Mouse (Mus musculus): ENCODE data around the gene Traf3ip2. TPM values are rescaled to one million over a fixed set of nuclear protein-coding genes. Genes with fewer than 3 reads are reported as not detected.

The Traf3ip2 gene
- 6.7 and 8.0 TPM in 2 replicates for polyA plus RNA-seq (2015; fragmentation: Nextera tagmentation; extraction: Ambion mirVana)

DNA sequence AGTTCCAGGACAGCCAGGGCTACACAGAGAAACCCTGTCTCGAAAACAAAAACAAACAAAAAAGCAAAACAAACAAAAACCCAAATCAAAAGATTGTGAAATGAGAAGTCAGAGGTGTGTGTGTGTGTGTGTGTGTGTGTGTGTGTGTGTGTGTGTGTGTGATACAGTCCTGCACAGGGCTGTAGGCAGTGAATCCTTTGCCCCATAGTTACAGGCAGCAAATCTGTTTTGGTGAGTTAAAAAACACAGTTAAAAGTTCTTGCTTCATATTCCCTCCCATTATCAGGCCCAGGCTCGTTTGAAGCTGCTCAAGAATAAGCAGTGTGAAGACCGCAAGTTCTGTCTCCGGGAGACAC, at the start of gene Traf3ip2:
Gene Traf3ip2 (plus strand): TSS at position 302 of the 356 bp plus-strand sequence.
- no peak within 1 kb of the TSS; the same call in 1 of the 2 replicates for H3K27ac ChIP-seq (ENCODE audit: low read depth, low read length)
- H3K4me2 ChIP-seq (ENCODE audit: low read length), result peak within 1 kb of the TSS; percentile 35
- peak within 1 kb of the TSS; percentile 24; the same call in 1 of the 2 replicates for H3K9ac ChIP-seq (ENCODE audit: low read depth, low read length)
- no peak for ATAC-seq
- H3K36me3 ChIP-seq (ENCODE audit: control insufficient read depth, insufficient read depth, low read length), result no peaks in the 10 kb centered on the region
- H3K4me1 ChIP-seq (ENCODE audit: control insufficient read depth, insufficient read depth, low read depth, low read length), result peaks cover 14% of the 10 kb centered on the region
- WGBS, result 43% methylated on average over 4 of the region's 4 CpGs
- no peaks in the 10 kb centered on the region for H3K27me3 ChIP-seq (replicated peaks; ENCODE audit: control insufficient read depth, insufficient read depth, low read length)
- peak within 1 kb of the TSS; percentile 11 for H3K4me3 ChIP-seq (ENCODE audit: low read length)
- H3K9me3 ChIP-seq (ENCODE audit: control insufficient read depth, low read length), result no peaks in the 10 kb centered on the region

- Histone ChIP-seq H3K4me2 (ENCODE audit: low read length) (no peak overlapping the region), H3K27ac (ENCODE audit: low read depth, low read length) (no peak overlapping the region), H3K4me1 (ENCODE audit: control insufficient read depth, insufficient read depth, low read depth, low read length) (peaks cover 7% of the 10 kb centered on the region), H3K9ac (ENCODE audit: low read depth, low read length) (peak overlapping the region; percentile 18; the same call in 1 of the 2 replicates), H3K9me3 (ENCODE audit: control insufficient read depth, low read length) (no peaks in the 10 kb centered on the region), H3K27me3 (replicated peaks; ENCODE audit: control insufficient read depth, insufficient read depth, low read length) (no peaks in the 10 kb centered on the region), H3K4me3 (ENCODE audit: low read length) (no peak overlapping the region), H3K36me3 (ENCODE audit: control insufficient read depth, insufficient read depth, low read length) (peaks cover 8% of the 10 kb centered on the region; the same call in 1 of the 2 replicates)
- 52% methylated on average over 24 of the region's 24 CpGs for WGBS
- ATAC-seq, result no peak
Measured at GRCm38 (mm10) chr10:39563552-39564223, 49.0 kb upstream of the Traf3ip2 start.

GRCm38 (mm10) chr10:39566901-39567300, 45.8 kb upstream of the Traf3ip2 start:
- WGBS, result 73% methylated on average over 12 of the region's 12 CpGs
- H3K36me3 ChIP-seq (ENCODE audit: control insufficient read depth, insufficient read depth, low read length), result peaks cover 8% of the 10 kb centered on the region; the same call in 1 of the 2 replicates
- no peak for ATAC-seq

GRCm38 (mm10) chr10:39568991-39569390, 43.7 kb upstream of the Traf3ip2 start:
- Histone ChIP-seq H3K9me3 (ENCODE audit: control insufficient read depth, low read length) (no peaks in the 10 kb centered on the region), H3K27me3 (replicated peaks; ENCODE audit: control insufficient read depth, insufficient read depth, low read length) (no peaks in the 10 kb centered on the region), H3K27ac (ENCODE audit: low read depth, low read length) (no peak overlapping the region), H3K4me3 (ENCODE audit: low read length) (no peak overlapping the region), H3K4me1 (ENCODE audit: control insufficient read depth, insufficient read depth, low read depth, low read length) (peaks cover 24% of the 10 kb centered on the region), H3K36me3 (ENCODE audit: control insufficient read depth, insufficient read depth, low read length) (peaks cover 6% of the 10 kb centered on the region; the same call in 1 of the 2 replicates), H3K4me2 (ENCODE audit: low read length) (no peak overlapping the region), H3K9ac (ENCODE audit: low read depth, low read length) (no peak overlapping the region)
- ATAC-seq, result no peak
- WGBS, result 87% methylated on average over 4 of the region's 4 CpGs

More at GRCm38 (mm10) chr10:39566901-39567300, 45.8 kb upstream of the Traf3ip2 start:
- no peak overlapping the region for H3K9ac ChIP-seq (ENCODE audit: low read depth, low read length)
- no peaks in the 10 kb centered on the region for H3K9me3 ChIP-seq (ENCODE audit: control insufficient read depth, low read length)
- H3K4me3 ChIP-seq (ENCODE audit: low read length), result no peak overlapping the region
- H3K27me3 ChIP-seq (replicated peaks; ENCODE audit: control insufficient read depth, insufficient read depth, low read length), result no peaks in the 10 kb centered on the region
- no peak overlapping the region for H3K4me2 ChIP-seq (ENCODE audit: low read length)
- no peak overlapping the region for H3K27ac ChIP-seq (ENCODE audit: low read depth, low read length)
- H3K4me1 ChIP-seq (ENCODE audit: control insufficient read depth, insufficient read depth, low read depth, low read length), result peaks cover 15% of the 10 kb centered on the region

GRCm38 (mm10) chr10:39571011-39571410, 41.7 kb upstream of the Traf3ip2 start:
- Histone ChIP-seq H3K4me3 (ENCODE audit: low read length) (no peak overlapping the region), H3K27ac (ENCODE audit: low read depth, low read length) (peak overlapping the region; percentile 61), H3K4me1 (ENCODE audit: control insufficient read depth, insufficient read depth, low read depth, low read length) (peaks cover 24% of the 10 kb centered on the region), H3K4me2 (ENCODE audit: low read length) (no peak overlapping the region), H3K36me3 (ENCODE audit: control insufficient read depth, insufficient read depth, low read length) (0 out of 2 replicates have a peak, but pooled peaks cover 2% of the 10 kb centered on the region), H3K9me3 (ENCODE audit: control insufficient read depth, low read length) (no peaks in the 10 kb centered on the region), H3K27me3 (replicated peaks; ENCODE audit: control insufficient read depth, insufficient read depth, low read length) (no peaks in the 10 kb centered on the region), H3K9ac (ENCODE audit: low read depth, low read length) (no peak overlapping the region)
- peak; percentile 46 for ATAC-seq
- WGBS, result 34% methylated on average over 7 of the region's 7 CpGs

- Histone ChIP-seq H3K4me2 (ENCODE audit: low read length) (no peak overlapping the region), H3K9ac (ENCODE audit: low read depth, low read length) (peak overlapping the region; percentile 22), H3K27me3 (replicated peaks; ENCODE audit: control insufficient read depth, insufficient read depth, low read length) (no peaks in the 10 kb centered on the region), H3K9me3 (ENCODE audit: control insufficient read depth, low read length) (no peaks in the 10 kb centered on the region), H3K27ac (ENCODE audit: low read depth, low read length) (peak overlapping the region; percentile 61), H3K4me1 (ENCODE audit: control insufficient read depth, insufficient read depth, low read depth, low read length) (peaks cover 24% of the 10 kb centered on the region), H3K4me3 (ENCODE audit: low read length) (no peak overlapping the region), H3K36me3 (ENCODE audit: control insufficient read depth, insufficient read depth, low read length) (no peaks in the 10 kb centered on the region)
- WGBS, result 34% methylated on average over 9 of the region's 9 CpGs
- ATAC-seq, result peak; percentile 37
Measured at GRCm38 (mm10) chr10:39572050-39572671, 40.6 kb upstream of the Traf3ip2 start.

GRCm38 (mm10) chr10:39572672-39573051, 40.1 kb upstream of the Traf3ip2 start:
- H3K27ac ChIP-seq (ENCODE audit: low read depth, low read length), result peak overlapping the region; percentile 61
- 33% methylated on average over 6 of the region's 6 CpGs for WGBS
- H3K36me3 ChIP-seq (ENCODE audit: control insufficient read depth, insufficient read depth, low read length), result no peaks in the 10 kb centered on the region
- H3K9ac ChIP-seq (ENCODE audit: low read depth, low read length), result no peak overlapping the region
- H3K4me3 ChIP-seq (ENCODE audit: low read length), result no peak overlapping the region
- H3K4me2 ChIP-seq (ENCODE audit: low read length), result no peak overlapping the region
- no peaks in the 10 kb centered on the region for H3K9me3 ChIP-seq (ENCODE audit: control insufficient read depth, low read length)
- H3K27me3 ChIP-seq (replicated peaks; ENCODE audit: control insufficient read depth, insufficient read depth, low read length), result no peaks in the 10 kb centered on the region
- peak; percentile 14 for ATAC-seq
- peaks cover 24% of the 10 kb centered on the region for H3K4me1 ChIP-seq (ENCODE audit: control insufficient read depth, insufficient read depth, low read depth, low read length)

DNA sequence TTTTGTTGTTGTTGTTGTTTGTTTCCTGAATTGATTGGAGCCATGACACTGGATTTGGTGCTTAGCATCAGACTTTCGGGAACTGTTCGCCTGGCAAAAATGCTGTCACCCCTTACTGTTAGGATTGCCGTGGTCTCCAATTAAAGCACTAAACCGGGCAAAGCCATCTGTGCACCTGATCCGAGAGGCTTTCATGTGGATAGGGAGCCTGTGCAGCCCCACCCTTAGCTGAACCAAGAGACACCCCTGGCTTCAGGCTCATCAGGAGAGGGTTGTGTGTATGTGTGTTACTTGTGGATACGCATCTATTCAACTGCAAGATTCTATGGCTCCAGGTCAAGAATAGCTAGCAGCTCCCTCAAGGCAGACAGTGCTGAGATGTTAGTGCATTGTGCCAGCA, 36.3 kb upstream of the Traf3ip2 start:
- Histone ChIP-seq H3K4me3 (ENCODE audit: low read length) (no peak overlapping the region), H3K4me1 (ENCODE audit: control insufficient read depth, insufficient read depth, low read depth, low read length) (peaks cover 16% of the 10 kb centered on the region), H3K27ac (ENCODE audit: low read depth, low read length) (no peak overlapping the region), H3K4me2 (ENCODE audit: low read length) (no peak overlapping the region), H3K27me3 (replicated peaks; ENCODE audit: control insufficient read depth, insufficient read depth, low read length) (no peaks in the 10 kb centered on the region), H3K9ac (ENCODE audit: low read depth, low read length) (no peak overlapping the region), H3K36me3 (ENCODE audit: control insufficient read depth, insufficient read depth, low read length) (no peaks in the 10 kb centered on the region), H3K9me3 (ENCODE audit: control insufficient read depth, low read length) (no peaks in the 10 kb centered on the region)
- 60% methylated on average over 6 of the region's 6 CpGs for WGBS
- no peak for ATAC-seq

- Histone ChIP-seq H3K36me3 (ENCODE audit: control insufficient read depth, insufficient read depth, low read length) (no peaks in the 10 kb centered on the region), H3K9ac (ENCODE audit: low read depth, low read length) (no peak overlapping the region), H3K4me3 (ENCODE audit: low read length) (no peak overlapping the region), H3K9me3 (ENCODE audit: control insufficient read depth, low read length) (no peaks in the 10 kb centered on the region), H3K4me1 (ENCODE audit: control insufficient read depth, insufficient read depth, low read depth, low read length) (no peaks in the 10 kb centered on the region), H3K27ac (ENCODE audit: low read depth, low read length) (no peak overlapping the region), H3K4me2 (ENCODE audit: low read length) (no peak overlapping the region), H3K27me3 (replicated peaks; ENCODE audit: control insufficient read depth, insufficient read depth, low read length) (no peaks in the 10 kb centered on the region)
- 64% methylated on average over 8 of the region's 8 CpGs for WGBS
- ATAC-seq, result no peak
Measured at GRCm38 (mm10) chr10:39580477-39580876, 32.3 kb upstream of the Traf3ip2 start.
